Mouse (Mus musculus) embryonic facial prominence, embryonic 14.5 days (tissue): ENCODE measurements around the gene Kdelr1. TPM values are rescaled to one million over a fixed set of nuclear protein-coding genes. Genes with fewer than 3 reads are reported as not detected.

Source experiments
- ATAC-seq: fragments of 200-750 bp; cut with Nextera tagmentation; 2 replicates; pipeline ENCODE4 v1.8.0; 2017; ENCODE audit warnings: low read depth, moderate number of reproducible peaks, moderate TSS enrichment
- DNase-seq: peaks from one replicate; pipeline ENCODE4 v3.0.0-alpha.2; 2015; ENCODE audit warnings: low spot score
- H3K27ac ChIP-seq: fragments of 300-500 bp; sonication (generic); replicated peaks from 2 replicates; pipeline ENCODE4 v1.5.1; 2014; ENCODE audit warnings: low read depth, mild to moderate bottlenecking, low read length, moderate library complexity
- H3K27me3 ChIP-seq: fragments of 300-500 bp; sonication (generic); replicated peaks from 2 replicates; pipeline ENCODE4 v1.6.1; 2014; ENCODE audit warnings: low read length; ENCODE audit not compliant: control insufficient read depth, insufficient read depth
- H3K36me3 ChIP-seq: fragments of 300-500 bp; sonication (generic); 2 replicates; pipeline ENCODE4 v1.6.1; 2014; ENCODE audit warnings: low read length, mixed read lengths; ENCODE audit not compliant: control insufficient read depth, insufficient read depth
- H3K4me1 ChIP-seq: fragments of 300-500 bp; sonication (generic); 2 replicates; pipeline ENCODE4 v1.6.1; 2014; ENCODE audit warnings: antibody characterized with exemption, low read length; ENCODE audit not compliant: control insufficient read depth, insufficient read depth
- H3K4me2 ChIP-seq: fragments of 300-500 bp; sonication (generic); 2 replicates; pipeline ENCODE4 v1.6.1; 2014; ENCODE audit warnings: low read depth, mild to moderate bottlenecking, low read length, moderate library complexity, mixed read lengths
- H3K4me3 ChIP-seq: fragments of 300-500 bp; sonication (generic); 2 replicates; pipeline ENCODE4 v1.5.1; 2014; ENCODE audit warnings: low read depth, mild to moderate bottlenecking, low read length
- H3K9ac ChIP-seq: fragments of 300-500 bp; sonication (generic); 2 replicates; pipeline ENCODE4 v1.6.1; 2014; ENCODE audit warnings: low read depth, mild to moderate bottlenecking, low read length, moderate library complexity, mixed read lengths
- H3K9me3 ChIP-seq: fragments of 300-500 bp; sonication (generic); 2 replicates; pipeline ENCODE4 v1.6.1; 2016; ENCODE audit warnings: low read length; ENCODE audit not compliant: control insufficient read depth
- WGBS: fragments of 180-500 bp; shearing (Covaris S2); extraction: QIAGEN DNeasy Blood & Tissue Kit; methylation state at CpG from one replicate; pipeline ENCODE4 v1.1.7; 2014; 5-methylcytosine and 5-hydroxymethylcytosine counted together
- polyA plus RNA-seq: library from polyadenylated mRNA; unstranded; fragments of >200 nt; fragmentation: Nextera tagmentation; extraction: Ambion mirVana; gene quantifications from 2 replicates; pipeline ENCODE4 v1.2.1, GENCODE M21; 2014

The Kdelr1 gene
- polyA plus RNA-seq, 1 experiment from 2014 or later, result 147 TPM

DNA sequence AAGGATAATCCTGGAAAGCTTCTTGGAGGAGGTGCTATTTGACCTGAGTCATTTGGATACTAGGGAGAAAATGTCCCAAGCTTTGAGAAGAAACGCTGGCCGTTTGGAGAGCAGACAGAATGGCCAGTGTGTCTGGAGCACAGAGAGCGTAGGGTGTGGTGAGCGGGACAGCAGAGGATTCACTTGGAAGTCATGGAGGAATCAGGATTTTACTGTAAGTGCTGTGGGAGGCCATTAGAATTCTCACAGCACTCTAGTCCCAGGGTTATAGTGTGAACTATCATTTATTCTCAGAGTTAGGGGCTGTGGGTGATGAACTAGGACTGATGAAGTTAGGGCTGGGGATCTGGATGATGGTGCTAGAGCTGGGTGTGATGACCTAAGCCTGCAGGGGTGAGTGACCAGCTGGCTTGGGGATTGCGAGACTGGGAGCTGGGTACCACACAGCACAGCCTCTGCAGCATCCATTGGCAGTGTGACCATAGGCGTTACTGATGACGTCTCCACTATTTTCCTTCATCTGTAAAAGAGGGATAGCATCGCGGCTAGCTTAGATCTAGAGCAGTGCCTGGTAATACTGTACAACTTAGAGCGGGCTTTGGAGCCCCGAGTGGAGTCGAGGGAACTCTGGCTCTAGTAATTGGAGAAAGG, 49.5 kb downstream of the Kdelr1 start:
- H3K27me3 ChIP-seq, result no peaks in the 10 kb centered on the region
- H3K4me3 ChIP-seq, result peak overlapping the region; percentile 54; the same call in 1 of the 2 replicates
- no peak for ATAC-seq
- DNase-seq, result no peak
- WGBS, result 72% methylated on average over 12 of the region's 12 CpGs
- peak overlapping the region; percentile 65 for H3K4me2 ChIP-seq
- H3K27ac ChIP-seq, result peak overlapping the region; percentile 95
- peaks cover 9% of the 10 kb centered on the region; the same call in 1 of the 2 replicates for H3K9me3 ChIP-seq
- peak overlapping the region; percentile 58; the same call in 1 of the 2 replicates for H3K9ac ChIP-seq
- H3K4me1 ChIP-seq, result peaks cover 36% of the 10 kb centered on the region
- H3K36me3 ChIP-seq, result peaks cover 17% of the 10 kb centered on the region

DNA sequence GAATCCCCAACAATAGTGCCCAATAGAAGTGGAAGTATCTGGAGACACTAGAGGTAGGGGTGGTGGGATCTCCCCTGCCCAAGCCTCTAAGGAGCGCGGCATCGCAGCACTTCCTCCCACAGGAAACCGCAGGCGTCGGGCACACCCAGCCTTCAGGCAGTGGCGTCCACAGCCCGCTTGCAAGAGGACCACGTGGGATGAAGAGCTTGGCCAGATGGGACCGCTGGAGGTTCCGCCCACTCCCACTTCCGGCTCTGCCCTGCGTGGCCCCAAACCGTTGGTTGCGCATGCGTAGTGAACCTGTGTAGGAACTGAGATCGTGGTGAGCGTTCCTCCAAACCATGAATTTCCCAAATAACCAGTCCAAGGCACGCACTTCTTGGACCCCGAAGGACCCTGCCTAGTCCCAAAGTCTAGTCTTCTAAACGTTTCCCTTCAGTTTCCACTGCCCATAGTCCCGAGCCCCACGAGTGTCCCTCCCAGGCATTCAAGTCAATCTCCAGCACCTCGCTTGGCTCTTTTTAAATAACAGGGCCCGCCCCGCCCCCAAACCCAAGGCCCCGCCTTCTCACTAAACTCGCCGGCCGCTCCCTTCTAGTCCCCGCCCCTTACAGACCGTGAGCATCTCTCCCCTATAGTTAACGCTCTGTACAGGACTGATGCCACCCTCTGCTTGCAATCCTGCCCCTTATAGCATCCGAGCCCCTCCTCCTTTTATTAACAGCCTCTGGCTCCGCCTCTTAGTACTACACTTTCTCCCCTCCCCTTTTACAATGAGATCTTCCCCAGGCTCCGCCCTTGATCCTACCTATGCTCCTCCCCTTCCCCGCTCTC, 50.6 kb downstream of the Kdelr1 start:
- ATAC-seq (peak; percentile 90), DNase-seq (peak; percentile 99)
- H3K27me3 ChIP-seq, result no peaks in the 10 kb centered on the region
- H3K4me3 ChIP-seq, result peak overlapping the region; percentile 42
- peak overlapping the region; percentile 58 for H3K9ac ChIP-seq
- peaks cover 11% of the 10 kb centered on the region for H3K36me3 ChIP-seq
- H3K9me3 ChIP-seq, result peaks cover 9% of the 10 kb centered on the region; the same call in 1 of the 2 replicates
- WGBS, result under 1% methylated on average over 36 of the region's 37 CpGs
- H3K27ac ChIP-seq, result peak overlapping the region; percentile 95
- peak overlapping the region; percentile 65 for H3K4me2 ChIP-seq
- peaks cover 26% of the 10 kb centered on the region for H3K4me1 ChIP-seq

DNA sequence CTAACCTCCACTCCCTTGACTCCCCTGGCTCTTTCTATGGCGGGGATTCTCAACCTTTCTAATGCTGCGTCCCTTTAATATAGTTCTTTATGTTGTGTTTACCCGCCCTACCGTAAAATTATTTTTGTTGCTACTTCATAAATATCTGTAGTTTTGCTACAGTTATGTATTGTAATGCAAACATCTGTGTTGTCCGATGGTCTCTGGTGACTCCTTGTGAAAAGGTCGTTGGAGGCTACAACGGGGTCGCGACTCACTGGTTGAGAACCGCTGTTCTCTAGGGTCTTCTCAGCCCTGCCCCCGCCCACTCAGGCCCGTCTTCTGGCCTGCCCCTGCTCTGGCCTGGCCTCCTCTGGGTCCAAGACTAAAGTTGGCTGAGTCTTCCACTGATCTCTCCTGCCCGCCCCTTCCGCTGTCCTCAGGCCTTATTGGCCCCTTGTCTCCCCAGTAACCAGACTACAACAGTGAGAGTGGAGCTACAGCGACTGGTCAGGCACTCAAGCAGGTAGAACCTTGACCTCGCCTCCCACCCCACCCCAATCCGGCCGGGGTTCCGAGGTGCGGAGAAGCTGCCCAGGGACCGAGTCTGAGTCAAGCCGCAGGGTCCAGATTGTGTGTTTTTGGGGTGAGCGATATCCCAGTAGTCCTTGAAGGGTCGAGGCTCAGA, 51.3 kb downstream of the Kdelr1 start, which contains the start of gene Ccdc114:
Gene Ccdc114, plus strand, starts transcription at position 311 of the 667 bp plus-strand sequence.
- H3K4me3 ChIP-seq, result peak within 1 kb of the TSS; percentile 42
- peak; percentile 72 for DNase-seq
- H3K36me3 ChIP-seq, result 0 out of 2 replicates have a peak, but pooled peaks cover 7% of the 10 kb centered on the region
- peak; percentile 32 for ATAC-seq
- peak within 1 kb of the TSS; percentile 65 for H3K4me2 ChIP-seq
- peaks cover 9% of the 10 kb centered on the region; the same call in 1 of the 2 replicates for H3K9me3 ChIP-seq
- H3K27me3 ChIP-seq, result no peaks in the 10 kb centered on the region
- peaks cover 25% of the 10 kb centered on the region for H3K4me1 ChIP-seq
- H3K27ac ChIP-seq, result peak within 1 kb of the TSS; percentile 95
- peak within 1 kb of the TSS; percentile 58 for H3K9ac ChIP-seq
- 8% methylated on average over 24 of the region's 24 CpGs for WGBS

DNA sequence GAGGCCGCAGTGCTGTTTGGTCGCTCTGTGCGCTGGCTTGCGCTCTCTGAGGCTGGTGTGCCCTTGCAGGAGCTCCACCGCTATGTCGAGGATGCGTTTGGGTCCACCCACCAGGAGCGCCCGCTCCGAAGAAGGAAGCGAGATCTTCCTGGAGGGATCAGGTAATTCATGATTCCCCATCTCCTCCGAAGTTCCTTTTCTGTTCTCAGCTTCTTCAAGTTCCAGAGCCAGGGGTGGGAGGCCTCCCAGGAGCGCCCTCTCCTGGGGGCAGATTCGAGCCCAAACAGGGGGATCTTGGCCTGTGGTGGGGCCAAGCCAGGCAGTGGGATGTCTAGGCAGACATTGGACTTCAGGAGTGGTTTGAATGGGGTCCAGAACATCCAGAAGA, 51.9 kb downstream of the Kdelr1 start:
- 14% methylated on average over 13 of the region's 14 CpGs for WGBS

DNA sequence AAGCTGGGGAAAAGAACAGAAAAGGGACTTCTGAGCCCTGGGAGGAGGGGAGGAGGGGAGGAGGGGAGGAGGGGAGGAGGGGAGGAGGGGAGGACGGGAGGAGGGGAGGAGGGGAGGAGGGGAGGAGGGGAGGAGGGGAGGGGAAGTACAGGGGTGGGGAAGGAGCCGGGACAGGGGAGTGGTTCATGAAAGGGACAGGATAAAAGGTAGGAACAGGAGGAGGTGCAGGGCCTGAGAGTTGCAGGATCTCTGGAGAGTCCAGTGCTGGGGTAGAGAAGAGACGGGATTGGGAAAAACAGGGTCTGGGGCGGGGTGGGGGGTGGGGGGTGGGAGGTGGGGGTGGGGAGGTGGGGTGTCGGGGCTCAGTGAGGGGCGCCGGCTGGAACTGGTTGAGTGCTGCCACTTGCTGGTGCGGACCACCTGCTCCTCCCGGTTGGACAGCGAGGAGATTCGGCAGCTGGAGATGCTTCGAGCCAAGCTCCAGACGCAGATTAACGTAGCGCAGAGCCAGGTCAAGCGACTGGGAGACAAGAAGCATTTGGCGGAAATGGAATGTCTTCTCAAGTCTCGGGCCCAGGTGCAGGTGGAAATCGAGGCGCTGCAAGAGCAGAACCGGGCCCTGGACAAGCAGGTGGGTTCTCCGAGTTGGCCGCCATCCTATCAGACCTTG, 56.2 kb downstream of the Kdelr1 start:
- no peaks in the 10 kb centered on the region for H3K36me3 ChIP-seq
- ATAC-seq (no peak), DNase-seq (peak; percentile 41)
- no peaks in the 10 kb centered on the region for H3K27me3 ChIP-seq
- no peak overlapping the region for H3K4me3 ChIP-seq
- no peak overlapping the region for H3K27ac ChIP-seq
- H3K9me3 ChIP-seq, result peaks cover 17% of the 10 kb centered on the region
- 14% methylated on average over 20 of the region's 23 CpGs for WGBS
- H3K4me2 ChIP-seq, result peak overlapping the region; percentile 33
- H3K9ac ChIP-seq, result peak overlapping the region; percentile 30; the same call in 1 of the 2 replicates
- H3K4me1 ChIP-seq, result no peaks in the 10 kb centered on the region

More for the DNA sequence above, 51.9 kb downstream of the Kdelr1 start:
- DNase-seq (no peak), ATAC-seq (no peak)
- 0 out of 2 replicates have a peak, but pooled peaks cover 2% of the 10 kb centered on the region for H3K36me3 ChIP-seq
- H3K4me2 ChIP-seq, result peak overlapping the region; percentile 65
- H3K9me3 ChIP-seq, result peaks cover 9% of the 10 kb centered on the region; the same call in 1 of the 2 replicates
- peak overlapping the region; percentile 42 for H3K4me3 ChIP-seq
- peak overlapping the region; percentile 95; the same call in 1 of the 2 replicates for H3K27ac ChIP-seq
- 0 out of 2 replicates have a peak overlapping the region, but pooled peaks have one; percentile 15 for H3K9ac ChIP-seq
- no peaks in the 10 kb centered on the region for H3K27me3 ChIP-seq
- H3K4me1 ChIP-seq, result peaks cover 19% of the 10 kb centered on the region

DNA sequence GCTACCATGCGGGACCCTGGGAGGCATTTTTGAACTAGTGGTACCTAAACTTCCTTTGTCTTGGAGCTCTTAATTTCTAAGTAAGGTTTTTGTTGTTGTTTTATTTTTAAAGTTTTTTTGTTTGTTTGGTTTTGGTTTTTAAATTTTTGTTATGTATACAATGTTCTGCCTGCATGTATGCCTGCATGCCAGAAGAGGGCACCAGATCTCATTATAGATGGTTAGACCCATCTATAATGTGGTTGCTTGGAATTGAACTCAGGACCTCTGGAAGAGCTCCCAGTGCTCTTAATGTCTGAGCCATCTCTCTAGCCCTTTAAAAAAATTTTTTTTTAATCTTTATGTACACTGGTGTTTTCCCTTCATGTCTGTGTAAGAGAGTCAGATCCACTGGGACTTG, 57.1 kb downstream of the Kdelr1 start:
- H3K4me1 ChIP-seq, result no peaks in the 10 kb centered on the region

More for the DNA sequence above, 57.1 kb downstream of the Kdelr1 start:
- H3K27me3 ChIP-seq, result no peaks in the 10 kb centered on the region
- WGBS, result 87% methylated on average over 1 of the region's 1 CpGs
- no peak overlapping the region for H3K4me3 ChIP-seq
- no peak overlapping the region for H3K9ac ChIP-seq
- H3K36me3 ChIP-seq, result no peaks in the 10 kb centered on the region
- ATAC-seq (no peak), DNase-seq (no peak)
- peaks cover 16% of the 10 kb centered on the region for H3K9me3 ChIP-seq
- no peak overlapping the region for H3K27ac ChIP-seq
- H3K4me2 ChIP-seq, result no peak overlapping the region
